Mouse (Mus musculus) E14TG2a.4 (cell line): Measurements from ENCODE around the gene Dpp6.

ENCODE experiments used
- H3K27me3 ChIP-seq: 2 replicates; pipeline ENCODE4 v1.6.1; 2014; ENCODE audit warnings: low read length, control low read depth; ENCODE audit not compliant: insufficient read depth
- H3K36me3 ChIP-seq: 2 replicates; pipeline ENCODE4 v1.6.1; 2014; ENCODE audit warnings: low read length, control low read depth; ENCODE audit not compliant: insufficient read depth
- H3K4me1 ChIP-seq: replicated peaks from 2 replicates; pipeline ENCODE4 v1.6.1; 2014; ENCODE audit warnings: low read depth, low read length, control low read depth
- H3K4me3 ChIP-seq: replicated peaks from 2 replicates; pipeline ENCODE4 v1.5.1; 2014; ENCODE audit warnings: mild to moderate bottlenecking, low read length
- H3K9me3 ChIP-seq: 2 replicates; pipeline ENCODE4 v1.6.1; 2014; ENCODE audit warnings: low read length, control low read depth
- CTCF ChIP-seq: conservative IDR thresholded peaks from 2 replicates; pipeline ENCODE4 v1.5.1; 2014; ENCODE audit warnings: low read length
- NANOG ChIP-seq: IDR thresholded peaks from 2 replicates; pipeline ENCODE4 v1.6.1; 2014; ENCODE audit warnings: borderline replicate concordance, low read length, mixed read lengths
- POU5F1 ChIP-seq: IDR thresholded peaks from 2 replicates; pipeline ENCODE4 v1.6.1; 2014; ENCODE audit warnings: low read length, borderline replicate concordance

Gene Dpp6

GRCm38 (mm10) chr5:27274781-27275395 is 457.9 kb downstream of the Dpp6 start:
- H3K9me3 ChIP-seq: peaks cover 8% of the 10 kb centered on the region; the same call in 1 of the 2 replicates
- H3K4me1 ChIP-seq: no peaks in the 10 kb centered on the region
- no peaks in the 10 kb centered on the region for H3K36me3 ChIP-seq
- no peak overlapping the region for H3K4me3 ChIP-seq
- no peaks in the 10 kb centered on the region for H3K27me3 ChIP-seq
- TF ChIP-seq POU5F1 (no peak), NANOG (no peak), CTCF (no peak)

DNA sequence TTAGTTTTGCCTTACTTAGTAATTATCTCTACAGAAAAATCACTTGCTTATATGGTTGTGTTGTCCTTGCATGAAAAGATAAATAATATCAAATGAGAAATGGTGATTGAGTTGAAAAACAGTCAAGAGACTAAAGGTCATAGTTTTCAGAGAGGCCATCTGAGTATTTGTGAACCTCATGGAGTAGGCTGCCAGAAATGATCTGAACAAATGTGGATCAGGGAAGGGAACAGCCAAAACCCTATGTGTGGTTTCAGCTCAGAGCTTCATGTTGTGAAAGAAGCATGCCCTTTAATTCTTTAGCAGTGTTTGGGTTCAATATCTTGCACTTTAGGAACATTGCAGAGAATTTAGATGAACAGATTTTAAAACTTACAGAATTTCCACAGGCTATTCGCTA is 458.9 kb downstream of the Dpp6 start:
- Histone ChIP-seq H3K36me3 (no peaks in the 10 kb centered on the region), H3K4me1 (no peaks in the 10 kb centered on the region), H3K27me3 (no peaks in the 10 kb centered on the region), H3K4me3 (no peak overlapping the region), H3K9me3 (peaks cover 8% of the 10 kb centered on the region; the same call in 1 of the 2 replicates)
- TF ChIP-seq CTCF: no peak
- TF ChIP-seq NANOG: no peak
- no peak for TF ChIP-seq POU5F1

DNA sequence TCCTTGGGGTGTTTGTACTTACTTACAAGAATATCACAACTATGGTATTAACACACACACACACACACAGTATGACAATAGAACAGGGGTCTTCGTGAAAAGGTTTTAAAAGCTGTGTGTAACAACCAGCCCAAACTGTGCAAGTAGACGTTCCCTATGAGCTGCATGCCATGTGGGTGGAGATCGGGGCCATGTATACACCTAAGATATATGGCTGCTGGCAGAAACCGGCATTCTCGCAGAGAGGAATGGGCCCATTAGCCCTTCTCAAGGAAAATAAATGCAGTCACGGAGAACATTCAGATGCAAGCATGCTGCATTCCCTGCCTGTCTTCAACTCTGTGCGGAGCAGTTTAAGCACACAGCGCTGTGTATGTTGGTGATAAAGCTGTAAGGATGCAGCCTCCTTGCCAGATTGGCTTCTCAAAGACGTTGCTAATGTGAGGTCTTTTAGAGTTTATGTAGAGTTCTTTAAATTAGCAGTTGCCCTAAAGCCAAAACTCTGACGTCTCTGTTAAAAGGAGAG is 461.2 kb downstream of the Dpp6 start:
- TF ChIP-seq POU5F1: no peak
- no peak for TF ChIP-seq NANOG
- TF ChIP-seq CTCF: no peak
- no peaks in the 10 kb centered on the region for H3K27me3 ChIP-seq
- H3K4me3 ChIP-seq: no peak overlapping the region
- no peaks in the 10 kb centered on the region for H3K4me1 ChIP-seq
- H3K9me3 ChIP-seq: no peaks in the 10 kb centered on the region
- no peaks in the 10 kb centered on the region for H3K36me3 ChIP-seq

DNA sequence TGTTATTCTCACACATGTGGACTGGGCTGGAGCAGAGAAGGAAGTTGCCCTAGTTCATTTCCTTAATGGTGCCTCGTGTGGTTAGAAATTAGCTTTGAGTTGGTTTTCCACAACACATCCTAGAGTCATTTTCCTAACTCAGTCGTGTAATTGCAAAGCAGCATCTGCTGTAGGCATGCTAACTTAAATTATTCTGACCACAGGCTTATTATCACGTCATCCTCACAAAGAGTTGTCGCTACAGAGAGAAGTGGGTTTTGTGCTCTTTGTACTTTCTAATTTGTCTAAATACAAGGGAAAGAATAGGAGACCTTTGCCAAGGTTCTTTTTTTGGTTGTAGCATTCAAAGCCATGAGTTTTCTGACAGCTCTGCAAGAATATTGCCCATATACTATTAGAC is 469.9 kb downstream of the Dpp6 start:
- Histone ChIP-seq H3K4me3 (no peak overlapping the region), H3K9me3 (no peaks in the 10 kb centered on the region), H3K27me3 (peaks cover 2% of the 10 kb centered on the region; the same call in 1 of the 2 replicates), H3K36me3 (no peaks in the 10 kb centered on the region), H3K4me1 (no peaks in the 10 kb centered on the region)
- TF ChIP-seq NANOG (no peak), CTCF (no peak), POU5F1 (no peak)

- H3K27me3 ChIP-seq: peaks cover 20% of the 10 kb centered on the region
- no peak for TF ChIP-seq POU5F1
- no peak for TF ChIP-seq CTCF
- TF ChIP-seq NANOG: no peak
- H3K4me3 ChIP-seq: no peak overlapping the region
- 0 out of 2 replicates have a peak, but pooled peaks cover 3% of the 10 kb centered on the region for H3K9me3 ChIP-seq
- peaks cover 3% of the 10 kb centered on the region; the same call in 1 of the 2 replicates for H3K4me1 ChIP-seq
- H3K36me3 ChIP-seq: no peaks in the 10 kb centered on the region
Measured at GRCm38 (mm10) chr5:27291378-27291777, 474.4 kb downstream of the Dpp6 start.

DNA sequence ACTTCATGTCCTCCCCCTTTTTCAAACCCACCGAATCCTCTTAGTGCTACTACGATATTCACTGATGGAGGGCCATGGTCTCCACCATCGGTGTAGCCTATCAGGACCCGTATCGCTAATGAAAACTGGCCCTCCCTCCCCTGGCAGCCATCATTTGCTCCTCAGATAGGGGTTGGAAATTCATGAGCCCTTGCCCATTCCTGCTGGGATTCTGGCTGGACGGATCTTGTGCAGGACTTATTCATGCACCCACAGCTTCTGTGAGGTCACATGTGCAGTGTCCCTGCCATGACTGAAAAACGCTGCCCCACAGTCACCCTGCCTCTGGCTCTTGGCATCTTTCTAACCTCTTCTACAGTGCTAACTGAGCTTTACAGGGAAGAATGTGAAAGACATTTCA is 475.2 kb downstream of the Dpp6 start:
- peaks cover 3% of the 10 kb centered on the region; the same call in 1 of the 2 replicates for H3K4me1 ChIP-seq
- no peaks in the 10 kb centered on the region for H3K36me3 ChIP-seq
- H3K4me3 ChIP-seq: no peak overlapping the region
- H3K27me3 ChIP-seq: peaks cover 20% of the 10 kb centered on the region
- H3K9me3 ChIP-seq: 0 out of 2 replicates have a peak, but pooled peaks cover 3% of the 10 kb centered on the region
- TF ChIP-seq NANOG (no peak), POU5F1 (no peak), CTCF (no peak)

GRCm38 (mm10) chr5:27304115-27304514 is 487.1 kb downstream of the Dpp6 start:
- Histone ChIP-seq H3K9me3 (no peaks in the 10 kb centered on the region), H3K4me3 (no peak overlapping the region), H3K36me3 (no peaks in the 10 kb centered on the region), H3K27me3 (no peaks in the 10 kb centered on the region), H3K4me1 (no peaks in the 10 kb centered on the region)
- TF ChIP-seq NANOG (no peak), CTCF (no peak), POU5F1 (no peak)

DNA sequence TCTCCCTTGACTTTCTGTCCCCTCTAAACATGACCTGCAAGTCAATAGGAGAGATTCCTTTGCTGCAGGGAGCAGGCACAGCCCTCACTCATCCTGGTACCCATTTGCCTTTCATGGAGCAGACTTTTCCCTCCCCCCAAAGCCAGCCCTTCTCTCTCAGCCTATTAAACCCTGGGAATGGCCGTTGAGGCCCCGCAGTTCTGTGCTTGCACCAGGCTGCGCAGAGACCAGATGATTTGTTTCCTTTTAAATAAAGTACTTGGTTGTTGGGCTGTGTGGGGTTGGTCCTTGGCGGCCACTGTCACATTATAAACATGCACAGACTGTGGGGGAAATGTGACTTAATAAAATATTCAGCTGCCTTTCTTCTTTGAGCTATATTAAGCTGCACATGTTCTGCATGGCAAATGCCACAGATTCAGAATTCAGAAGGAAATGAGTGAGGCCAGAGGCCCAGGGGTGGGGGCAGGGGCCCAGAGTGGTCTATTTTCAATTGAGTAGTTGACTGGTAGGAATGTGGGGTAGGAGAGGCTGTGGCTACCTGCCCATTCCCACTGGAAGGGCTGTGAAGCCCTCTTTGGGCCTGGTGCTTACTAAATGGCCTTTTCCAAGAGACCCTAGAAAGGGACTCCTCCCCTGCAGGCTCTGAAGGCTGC is 489.6 kb downstream of the Dpp6 start:
- no peak for TF ChIP-seq CTCF
- no peak for TF ChIP-seq NANOG
- no peak for TF ChIP-seq POU5F1
- H3K27me3 ChIP-seq: no peaks in the 10 kb centered on the region
- no peaks in the 10 kb centered on the region for H3K9me3 ChIP-seq
- H3K36me3 ChIP-seq: no peaks in the 10 kb centered on the region
- H3K4me3 ChIP-seq: no peak overlapping the region
- no peaks in the 10 kb centered on the region for H3K4me1 ChIP-seq

DNA sequence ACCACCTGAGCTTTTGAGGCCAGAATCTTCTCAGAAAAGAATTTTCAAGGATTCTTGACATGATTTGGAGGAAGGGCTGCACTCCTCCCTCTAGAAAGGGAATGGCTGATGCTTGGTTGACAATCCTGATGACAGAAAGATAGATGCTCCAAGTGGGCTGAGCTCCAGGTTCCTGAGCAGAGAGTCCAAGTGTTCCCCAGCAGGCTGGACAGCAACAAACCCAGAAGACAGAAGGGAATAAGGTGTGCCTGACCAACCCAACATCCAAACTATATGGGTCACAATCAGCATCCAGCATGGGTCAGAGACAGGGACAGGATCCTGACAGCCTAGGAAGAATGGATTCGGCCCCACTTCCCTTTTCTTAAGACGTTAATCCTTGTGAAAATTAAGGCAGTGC is 493.2 kb downstream of the Dpp6 start:
- Histone ChIP-seq H3K9me3 (no peaks in the 10 kb centered on the region), H3K4me3 (no peak overlapping the region), H3K27me3 (no peaks in the 10 kb centered on the region), H3K36me3 (no peaks in the 10 kb centered on the region), H3K4me1 (no peaks in the 10 kb centered on the region)
- TF ChIP-seq NANOG: no peak
- no peak for TF ChIP-seq POU5F1
- no peak for TF ChIP-seq CTCF
